Comparison of ENCODE assay signal across 8 mouse cellular contexts in genomic region chr10:105238291-105238690, GRCm38 (mm10).
DNase-seq lines count a peak whose midpoint lies in the region.
"Not testable (repeated sequence)": the region's sequence is repeated elsewhere in the genome, so short reads cannot be mapped to it uniquely, and the experiment has no call there.

No protein-coding gene starts in this region.

- DNase-seq in R1 (ENCODE audit: low read depth, low spot score), result peak; percentile 61
- DNase-seq in cerebellum, adult 11-12 months, result peak; percentile 21
- DNase-seq in gastrocnemius, adult 18-20 months (ENCODE audit: low spot score), result peak; percentile 26
- DNase-seq in induced T-regulatory cell, adult 2 months (ENCODE audit: low read depth), result peak; percentile 68
- peak; percentile 88 for DNase-seq in limb, embryonic 10.5 days (ENCODE audit: low spot score)
- DNase-seq in natural killer cell, adult 2 months (ENCODE audit: low spot score in 2 of 2), result peak; percentile 23 to 45
- peak; percentile 13 to 14 for DNase-seq in spleen, postnatal 36 days (ENCODE audit: low spot score in 2 of 2)
- DNase-seq in yolk sac, embryonic 10.5 days (ENCODE audit: low spot score), result peak; percentile 83

- not testable (repeated sequence) for H3K9me3 ChIP-seq in limb, embryonic 10.5 days (replicated peaks)

- H3K27me3 ChIP-seq in limb, embryonic 10.5 days (ENCODE audit: low read depth, poor library complexity, severe bottlenecking), result not testable (repeated sequence)

- not testable (repeated sequence) for H3K36me3 ChIP-seq in limb, embryonic 10.5 days

- WGBS in limb, embryonic 10.5 days, result 83% methylated on average over 22 of the region's 22 CpGs

- H3K4me1 ChIP-seq in limb, embryonic 10.5 days, result not testable (repeated sequence)

- not testable (repeated sequence) for H3K27ac ChIP-seq in limb, embryonic 10.5 days

- H3K4me3 ChIP-seq in limb, embryonic 10.5 days, result not testable (repeated sequence)

Comparison
In these comparisons a context has a peak if more than half of its experiments do, and no peak if none do; other contexts are left out.
1. DNase-seq: peak in every context shown above with its lines; median percentile 88 in limb, embryonic 10.5 days; 83 in yolk sac, embryonic 10.5 days; 68 in induced T-regulatory cell, adult 2 months; 61 in R1; 34 in natural killer cell, adult 2 months; 26 in gastrocnemius, adult 18-20 months; 21 in cerebellum, adult 11-12 months; 14 in spleen, postnatal 36 days.